Mouse (Mus musculus) small intestine, adult 2 months (tissue): ENCODE data around the gene Taf4. TPM values are rescaled to one million over a fixed set of nuclear protein-coding genes. Genes with fewer than 3 reads are reported as not detected.

Source experiments
- H3K27ac ChIP-seq: fragments of 200-500 bp; 2 replicates; pipeline ENCODE4 v1.5.1; 2012; ENCODE audit warnings: low read depth, low read length, control low read depth, inconsistent platforms; ENCODE audit not compliant: insufficient read depth
- H3K27me3 ChIP-seq: fragments of 200-500 bp; 2 replicates; pipeline ENCODE4 v1.6.1; 2012; ENCODE audit warnings: mild to moderate bottlenecking, moderate library complexity, low read length, inconsistent platforms; ENCODE audit not compliant: control insufficient read depth, insufficient read depth
- H3K36me3 ChIP-seq: fragments of 200-500 bp; 2 replicates; pipeline ENCODE4 v1.6.1; 2012; ENCODE audit warnings: mild to moderate bottlenecking, low read length, control low read depth, inconsistent platforms; ENCODE audit not compliant: control insufficient read depth, insufficient read depth
- H3K4me1 ChIP-seq: fragments of 200-500 bp; 2 replicates; pipeline ENCODE4 v1.6.1; 2012; ENCODE audit warnings: low read length, inconsistent platforms, mixed read lengths; ENCODE audit not compliant: control insufficient read depth, insufficient read depth, insufficient read length
- H3K4me3 ChIP-seq: fragments of 200-500 bp; 2 replicates; pipeline ENCODE4 v1.5.1; 2012; ENCODE audit warnings: low read depth, mild to moderate bottlenecking, control low read depth, inconsistent platforms, low read length, moderate library complexity
- CTCF ChIP-seq: fragments of 200-500 bp; IDR thresholded peaks from 2 replicates; pipeline ENCODE4 v1.5.1; 2012; ENCODE audit warnings: low read depth, mild to moderate bottlenecking, control low read depth, inconsistent platforms, low read length, moderate library complexity, mixed read lengths; ENCODE audit not compliant: insufficient replicate concordance, insufficient read length; ENCODE audit errors: extremely low read depth
- POLR2A ChIP-seq: fragments of 200-500 bp; IDR thresholded peaks from 2 replicates; pipeline ENCODE4 v1.6.1; 2012; ENCODE audit warnings: low read depth, mild to moderate bottlenecking, control low read depth, inconsistent platforms, low read length, moderate library complexity
- WGBS: fragments of 180-500 bp; shearing (Covaris S2); methylation state at CpG from one replicate; pipeline ENCODE4 v1.1.7; 2018; 5-methylcytosine and 5-hydroxymethylcytosine counted together
- polyA plus RNA-seq: library from polyadenylated mRNA; depleted of rRNA; stranded (reverse); fragments of >200 nt; gene quantifications from 2 replicates; pipeline ENCODE4 v1.2.3, GENCODE M21; 2012

Gene Taf4
- polyA plus RNA-seq, 1 experiment: 14.4 TPM

DNA sequence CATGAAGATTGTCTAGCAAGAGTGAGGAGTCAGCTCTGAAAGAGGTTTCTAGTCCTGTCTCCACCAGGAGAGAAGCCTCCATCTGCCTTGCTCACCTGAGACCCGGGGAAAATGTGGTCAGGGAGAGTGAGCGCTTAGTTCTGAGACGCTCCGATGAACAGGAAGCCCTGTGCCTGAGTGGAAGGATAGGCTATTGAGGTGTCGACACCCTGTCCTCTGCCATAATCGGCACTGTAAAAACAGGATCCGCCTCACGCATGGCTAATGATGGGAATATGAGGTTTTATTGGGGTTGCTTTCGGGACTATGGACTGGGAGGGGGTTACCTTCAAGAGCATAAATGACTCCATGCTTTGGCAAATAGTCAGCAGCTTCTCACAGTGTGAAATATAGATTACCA, 42.1 kb upstream of the Taf4 start:
- no peaks in the 10 kb centered on the region for H3K36me3 ChIP-seq
- peaks cover 26% of the 10 kb centered on the region for H3K4me1 ChIP-seq
- TF ChIP-seq POLR2A: no peak
- no peak for TF ChIP-seq CTCF
- H3K27me3 ChIP-seq: peaks cover 5% of the 10 kb centered on the region; the same call in 1 of the 2 replicates
- peak overlapping the region; percentile 68 for H3K27ac ChIP-seq
- 17% methylated on average over 9 of the region's 9 CpGs for WGBS
- peak overlapping the region; percentile 46 for H3K4me3 ChIP-seq

DNA sequence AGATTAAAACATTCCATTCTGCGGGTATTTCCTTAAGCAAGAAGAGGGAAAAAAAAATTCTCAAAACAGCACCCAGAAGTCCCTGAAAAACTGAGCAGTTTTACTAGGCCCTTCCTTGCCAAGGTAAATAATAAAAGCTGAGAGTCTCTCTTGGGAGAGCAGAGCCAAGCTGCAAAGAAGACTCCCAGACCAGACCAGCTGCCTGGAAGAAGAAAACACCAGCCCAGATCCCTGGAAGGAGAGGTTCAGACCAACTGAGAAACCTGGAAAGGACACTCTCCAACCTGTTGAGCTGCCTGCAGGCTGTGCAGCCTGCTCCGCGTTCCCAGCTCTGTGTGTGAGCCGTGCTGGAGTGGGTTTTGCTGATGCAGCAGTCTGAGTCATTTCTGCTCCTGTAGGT, 41.2 kb upstream of the Taf4 start:
- no peak overlapping the region for H3K4me3 ChIP-seq
- H3K27me3 ChIP-seq: no peaks in the 10 kb centered on the region; the same call in 1 of the 2 replicates
- H3K36me3 ChIP-seq: no peaks in the 10 kb centered on the region
- peaks cover 28% of the 10 kb centered on the region for H3K4me1 ChIP-seq
- no peak overlapping the region for H3K27ac ChIP-seq
- no peak for TF ChIP-seq POLR2A
- 29% methylated on average over 4 of the region's 4 CpGs for WGBS

DNA sequence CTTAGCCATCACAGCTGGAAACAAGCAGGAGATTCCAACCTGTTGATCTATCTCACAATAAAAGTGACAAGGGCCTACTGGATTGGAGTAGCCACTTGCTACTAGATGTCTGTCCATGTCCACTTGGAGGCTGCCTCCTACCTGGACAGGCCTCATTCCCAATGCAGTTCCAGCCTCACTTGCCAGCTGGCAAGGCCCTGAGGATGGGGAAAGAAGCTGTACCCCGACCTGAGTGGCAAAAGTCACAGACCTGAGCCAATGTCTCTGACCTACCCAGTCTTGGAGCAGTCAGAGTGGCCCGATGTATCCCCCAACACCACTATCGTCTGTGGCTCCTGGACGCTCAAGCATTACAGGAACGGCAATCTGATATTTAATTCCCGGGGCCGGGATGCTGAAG, 37.2 kb upstream of the Taf4 start:
- TF ChIP-seq POLR2A (no peak), CTCF (no peak)
- WGBS: 94% methylated on average over 7 of the region's 7 CpGs
- Histone ChIP-seq H3K27me3 (no peaks in the 10 kb centered on the region), H3K4me1 (peaks cover 11% of the 10 kb centered on the region), H3K4me3 (no peak overlapping the region), H3K36me3 (no peaks in the 10 kb centered on the region), H3K27ac (no peak overlapping the region)

DNA sequence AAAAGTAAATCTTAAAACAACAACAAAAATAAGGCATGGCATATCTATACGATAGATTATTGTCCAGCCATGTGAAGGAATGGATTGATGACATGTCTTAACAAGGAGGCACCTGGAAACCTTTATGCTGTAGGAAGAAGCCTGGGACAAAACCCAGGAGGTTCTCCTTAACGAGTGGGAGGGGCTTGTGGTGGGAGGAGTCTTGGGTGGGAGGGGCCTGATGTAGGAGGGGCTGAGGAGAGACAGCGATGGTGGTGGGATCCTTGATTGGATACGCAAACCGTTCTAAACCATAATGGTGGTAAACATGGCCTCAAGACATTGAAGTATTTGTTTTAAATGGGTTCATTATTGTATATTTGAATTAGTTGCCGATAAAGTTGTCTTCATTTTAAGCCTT, 34.9 kb upstream of the Taf4 start:
- Histone ChIP-seq H3K4me1 (peaks cover 6% of the 10 kb centered on the region; the same call in 1 of the 2 replicates), H3K27ac (no peak overlapping the region), H3K4me3 (no peak overlapping the region), H3K36me3 (no peaks in the 10 kb centered on the region), H3K27me3 (no peaks in the 10 kb centered on the region)
- WGBS: 80% methylated on average over 6 of the region's 6 CpGs
- TF ChIP-seq POLR2A: no peak
- no peak for TF ChIP-seq CTCF

DNA sequence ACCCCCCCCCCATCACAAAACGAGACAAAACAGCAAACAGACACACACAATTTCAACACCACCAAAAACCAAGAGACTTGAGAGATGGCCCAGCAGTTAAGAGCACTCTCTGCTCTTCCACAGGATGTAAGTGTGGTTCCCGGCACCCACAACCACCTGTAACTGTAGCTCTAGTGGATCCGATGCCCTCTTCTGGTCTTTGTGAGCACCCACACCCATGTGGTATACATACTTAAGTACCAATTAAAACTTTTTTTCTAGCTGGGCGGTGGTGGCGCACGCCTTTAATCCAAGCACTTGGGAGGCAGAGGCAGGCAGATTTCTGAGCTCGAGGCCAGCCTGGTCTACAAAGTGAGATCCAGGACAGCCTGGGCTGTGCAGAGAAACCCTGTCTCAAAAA, 34.2 kb upstream of the Taf4 start:
- Histone ChIP-seq H3K4me3 (no peak overlapping the region), H3K27me3 (no peaks in the 10 kb centered on the region), H3K4me1 (peaks cover 12% of the 10 kb centered on the region; the same call in 1 of the 2 replicates), H3K27ac (no peak overlapping the region), H3K36me3 (no peaks in the 10 kb centered on the region)
- TF ChIP-seq CTCF (no peak), POLR2A (no peak)
- 97% methylated on average over 7 of the region's 7 CpGs for WGBS

DNA sequence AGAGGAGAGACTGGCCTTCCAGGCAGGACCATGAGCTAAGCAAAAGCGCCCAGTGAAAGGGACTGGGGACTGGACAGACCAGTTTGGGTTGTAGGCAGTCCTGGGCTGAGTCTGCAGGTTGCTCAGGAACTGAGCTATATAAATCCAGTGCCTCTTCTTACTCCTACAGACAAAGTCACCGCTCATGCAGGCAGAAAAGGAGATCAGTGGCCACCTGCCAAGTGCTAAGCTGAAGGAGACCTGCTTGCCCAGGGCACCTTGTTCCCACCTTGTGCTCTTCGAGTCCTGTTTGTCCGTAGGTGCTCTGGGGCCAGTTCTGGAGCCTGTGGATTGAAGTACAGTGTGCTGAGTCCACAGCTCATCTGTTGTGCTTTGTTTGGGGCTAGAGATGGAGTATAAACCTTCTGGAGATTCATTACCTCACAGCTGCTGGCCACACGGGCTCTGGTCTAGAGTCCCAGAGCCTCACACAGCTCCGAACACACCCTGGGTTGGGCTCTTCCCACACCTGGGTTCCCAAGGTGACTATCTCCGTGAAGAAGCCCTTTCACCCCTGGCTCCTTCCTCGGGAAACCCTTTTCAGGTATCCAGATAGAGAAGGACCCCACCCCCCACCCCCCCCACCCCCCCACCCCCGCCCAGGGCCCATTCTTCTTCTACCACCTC, 30.0 kb upstream of the Taf4 start:
- H3K27me3 ChIP-seq: no peaks in the 10 kb centered on the region
- H3K36me3 ChIP-seq: no peaks in the 10 kb centered on the region
- peak overlapping the region; percentile 35; the same call in 1 of the 2 replicates for H3K27ac ChIP-seq
- no peak for TF ChIP-seq CTCF
- TF ChIP-seq POLR2A: no peak
- peaks cover 11% of the 10 kb centered on the region; the same call in 1 of the 2 replicates for H3K4me1 ChIP-seq
- no peak overlapping the region; the same call in 1 of the 2 replicates for H3K4me3 ChIP-seq
- WGBS: 18% methylated on average over 9 of the region's 9 CpGs

DNA sequence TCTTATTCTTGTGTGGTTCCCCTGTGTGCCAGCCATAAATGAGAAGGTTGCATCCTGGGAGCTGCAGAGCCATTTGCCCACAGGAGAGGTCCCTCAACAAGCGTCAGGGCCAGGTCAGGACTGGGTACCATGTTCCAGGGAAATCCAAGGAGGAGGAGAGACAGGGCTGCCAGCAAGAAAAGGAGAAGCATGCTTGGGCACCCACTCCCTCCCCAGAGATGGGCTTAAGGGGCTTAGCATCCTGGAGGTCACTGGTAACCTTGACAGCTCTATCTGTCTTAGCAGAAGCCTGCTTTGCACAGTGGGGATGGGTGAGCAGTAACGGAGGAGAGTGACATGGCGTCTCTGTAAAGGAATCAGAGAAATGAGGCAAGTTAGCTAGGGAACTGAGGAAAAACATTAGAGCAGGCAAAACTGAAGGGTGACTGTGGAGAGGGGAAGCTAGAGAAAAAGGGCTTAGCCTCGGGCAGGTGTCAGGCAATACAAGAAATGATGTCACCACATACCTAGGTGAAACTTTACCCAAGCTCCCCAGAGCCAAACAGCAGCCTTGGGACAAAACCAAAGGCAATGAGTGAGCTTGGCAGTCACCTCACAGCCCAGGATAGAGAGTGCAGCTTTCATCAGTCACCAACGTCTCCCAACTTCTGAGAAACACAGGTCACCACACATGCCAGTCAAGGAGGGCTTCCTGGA, 29.4 kb upstream of the Taf4 start:
- 56% methylated on average over 5 of the region's 5 CpGs for WGBS
- Histone ChIP-seq H3K27me3 (no peaks in the 10 kb centered on the region), H3K4me1 (peaks cover 11% of the 10 kb centered on the region; the same call in 1 of the 2 replicates), H3K27ac (peak overlapping the region; percentile 35; the same call in 1 of the 2 replicates), H3K4me3 (no peak overlapping the region), H3K36me3 (no peaks in the 10 kb centered on the region)
- TF ChIP-seq POLR2A: no peak
- no peak for TF ChIP-seq CTCF
